Mouse (Mus musculus) lung, adult 2 months (tissue): Measurements from ENCODE around the gene Prkch. TPM values are rescaled to one million over a fixed set of nuclear protein-coding genes. Genes with fewer than 3 reads are reported as not detected.

Experiments used
- DNase-seq: peaks from one replicate; pipeline ENCODE4 v3.0.0; 2022
- H3K4me1 ChIP-seq: fragments of 200-500 bp; 2 replicates; pipeline ENCODE4 v1.6.1; 2011; ENCODE audit warnings: low read length; ENCODE audit not compliant: control insufficient read depth, insufficient read depth
- H3K4me3 ChIP-seq: fragments of 200-500 bp; replicated peaks from 2 replicates; pipeline ENCODE3; 2011; ENCODE audit warnings: low read depth, mild to moderate bottlenecking, control low read depth, low read length; ENCODE audit errors: extremely low read depth
- CTCF ChIP-seq: fragments of 200-500 bp; IDR thresholded peaks from 2 replicates; pipeline ENCODE4 v1.5.1; 2011; ENCODE audit warnings: mild to moderate bottlenecking, low read length, control low read depth; ENCODE audit not compliant: insufficient read depth
- POLR2A ChIP-seq: fragments of 200-500 bp; IDR thresholded peaks from 2 replicates; pipeline ENCODE4 v1.6.1; 2011; ENCODE audit warnings: low read depth, mild to moderate bottlenecking, control low read depth, low read length, borderline replicate concordance; ENCODE audit errors: extremely low read depth
- WGBS: fragments of 180-500 bp; shearing (Covaris S2); methylation state at CpG from one replicate; pipeline ENCODE4 v1.1.7; 2018; 5-methylcytosine and 5-hydroxymethylcytosine counted together
- polyA plus RNA-seq: library from polyadenylated mRNA; depleted of rRNA; stranded (reverse); fragments of >200 nt; gene quantifications from 2 replicates; pipeline ENCODE4 v1.2.3, GENCODE M21; 2012

The Prkch gene
- polyA plus RNA-seq, 1 experiment, result 41.8 TPM

GRCm38 (mm10) chr12:73663421-73663820 lies 78.8 kb downstream of the Prkch start:
- WGBS, result 48% methylated on average over 3 of the region's 3 CpGs
- DNase-seq, result no peak
- no peak overlapping the region for H3K4me3 ChIP-seq
- peaks cover 20% of the 10 kb centered on the region for H3K4me1 ChIP-seq
- TF ChIP-seq POLR2A, result no peak
- no peak for TF ChIP-seq CTCF

GRCm38 (mm10) chr12:73666701-73667100 lies 82.1 kb downstream of the Prkch start:
- no peak for TF ChIP-seq POLR2A
- no peak for TF ChIP-seq CTCF
- WGBS, result 28% methylated on average over 2 of the region's 2 CpGs
- DNase-seq, result no peak
- Histone ChIP-seq H3K4me3 (no peak overlapping the region), H3K4me1 (peaks cover 26% of the 10 kb centered on the region)

GRCm38 (mm10) chr12:73667607-73668006 lies 83.0 kb downstream of the Prkch start:
- 46% methylated on average over 7 of the region's 7 CpGs for WGBS
- no peak for DNase-seq
- Histone ChIP-seq H3K4me1 (peaks cover 30% of the 10 kb centered on the region), H3K4me3 (no peak overlapping the region)
- TF ChIP-seq POLR2A, result no peak
- no peak for TF ChIP-seq CTCF

- TF ChIP-seq CTCF, result no peak
- TF ChIP-seq POLR2A, result no peak
- no peak overlapping the region for H3K4me3 ChIP-seq
- DNase-seq, result no peak
- peaks cover 46% of the 10 kb centered on the region for H3K4me1 ChIP-seq
- 40% methylated on average over 6 of the region's 6 CpGs for WGBS
These were observed 86.1 kb downstream of the Prkch start for GRCm38 (mm10) chr12:73670739-73671138.

- no peak overlapping the region for H3K4me3 ChIP-seq
- H3K4me1 ChIP-seq, result peaks cover 50% of the 10 kb centered on the region
- TF ChIP-seq POLR2A, result no peak
- TF ChIP-seq CTCF, result no peak
- no peak for DNase-seq
- WGBS, result 32% methylated on average over 3 of the region's 3 CpGs
These were observed 86.9 kb downstream of the Prkch start for GRCm38 (mm10) chr12:73671540-73671939.

GRCm38 (mm10) chr12:73672007-73672406 lies 87.4 kb downstream of the Prkch start:
- 27% methylated on average over 4 of the region's 4 CpGs for WGBS
- H3K4me3 ChIP-seq, result no peak overlapping the region
- no peak for DNase-seq

GRCm38 (mm10) chr12:73673783-73674182 lies 89.2 kb downstream of the Prkch start:
- 62% methylated on average over 7 of the region's 7 CpGs for WGBS
- no peak for DNase-seq
- Histone ChIP-seq H3K4me1 (peaks cover 49% of the 10 kb centered on the region), H3K4me3 (no peak overlapping the region)
- TF ChIP-seq POLR2A, result no peak
- no peak for TF ChIP-seq CTCF

More at GRCm38 (mm10) chr12:73672007-73672406, 87.4 kb downstream of the Prkch start:
- H3K4me1 ChIP-seq, result peaks cover 47% of the 10 kb centered on the region
- no peak for TF ChIP-seq POLR2A
- TF ChIP-seq CTCF, result no peak

GRCm38 (mm10) chr12:73675212-73675611 lies 90.6 kb downstream of the Prkch start:
- WGBS, result 44% methylated on average over 4 of the region's 4 CpGs
- no peak overlapping the region for H3K4me3 ChIP-seq
- no peak for DNase-seq
- H3K4me1 ChIP-seq, result peaks cover 51% of the 10 kb centered on the region
- no peak for TF ChIP-seq POLR2A
- TF ChIP-seq CTCF, result no peak

- DNase-seq, result no peak
- 17% methylated on average over 7 of the region's 7 CpGs for WGBS
- Histone ChIP-seq H3K4me1 (peaks cover 41% of the 10 kb centered on the region), H3K4me3 (no peak overlapping the region)
- no peak for TF ChIP-seq POLR2A
- no peak for TF ChIP-seq CTCF
These were observed 94.8 kb downstream of the Prkch start for GRCm38 (mm10) chr12:73679400-73679801.

- TF ChIP-seq POLR2A, result no peak
- TF ChIP-seq CTCF, result no peak
- 47% methylated on average over 7 of the region's 7 CpGs for WGBS
- Histone ChIP-seq H3K4me1 (peaks cover 40% of the 10 kb centered on the region), H3K4me3 (no peak overlapping the region)
- DNase-seq, result no peak
These were observed 98.3 kb downstream of the Prkch start for GRCm38 (mm10) chr12:73682921-73683346.
